12 mouse cellular contexts compared by ENCODE assay signal in the genomic region with DNA sequence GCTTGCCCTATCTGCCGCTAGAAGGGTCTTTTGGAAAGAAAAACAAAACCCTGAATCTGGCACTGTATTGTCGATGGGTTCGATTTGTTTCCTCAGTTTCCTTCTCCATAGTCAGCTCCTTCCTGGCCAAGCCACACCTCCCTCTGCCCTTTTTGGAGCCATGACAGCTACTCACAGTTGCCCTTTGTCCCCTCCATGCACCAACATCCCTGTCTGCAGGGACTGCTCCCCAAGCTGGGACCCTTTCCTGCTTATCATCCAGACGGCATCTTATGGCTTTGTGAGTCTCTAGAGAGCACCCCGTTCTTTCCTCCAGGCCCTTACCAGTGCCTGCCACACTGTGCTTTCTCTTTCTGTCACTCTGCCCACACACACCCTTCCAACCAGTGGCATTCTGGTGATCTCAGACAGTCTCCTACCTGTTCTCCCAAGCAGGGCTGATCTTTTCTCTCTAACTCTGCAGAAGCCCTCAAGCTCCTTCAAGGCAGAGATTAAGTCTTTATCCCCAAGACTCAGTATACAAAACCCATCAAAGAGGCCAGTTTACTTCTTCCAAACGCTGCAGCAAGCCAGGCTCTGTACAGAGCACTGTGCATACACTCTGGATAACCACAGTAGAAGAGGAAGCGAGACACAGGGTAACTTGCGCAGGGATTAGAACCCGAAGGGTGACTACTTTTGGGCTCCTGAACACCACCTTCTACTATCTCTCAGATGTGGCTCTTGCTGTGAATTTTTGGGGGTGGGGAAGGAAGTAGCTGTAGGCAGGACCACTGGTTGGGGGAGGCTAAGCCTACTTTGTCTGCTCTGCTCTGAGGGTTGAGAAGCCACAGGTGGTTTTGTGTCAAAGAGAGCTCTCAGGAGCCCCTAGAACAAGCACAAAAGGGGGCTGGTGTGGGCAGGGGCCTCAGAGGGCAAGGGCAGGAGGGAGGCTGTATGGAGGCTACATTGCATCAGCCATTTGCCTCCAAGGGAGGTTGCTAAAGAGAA. TPM values are rescaled to one million over a fixed set of nuclear protein-coding genes. Genes with fewer than 3 reads are reported as not detected.
DNase-seq lines count a peak whose midpoint lies in the region; ATAC-seq and TF ChIP-seq lines count a peak whose summit lies in the region.
"Had no signal": no experiment of that assay in that cellular context is flagged by ENCODE, and none has a peak within 500 bp of the region (broad histone marks: within the 10 kb centered on the region; RNA-seq: fewer than 3 reads in every experiment).

No protein-coding gene starts in this region.

- peak; percentile 12 for DNase-seq in A20 (ENCODE audit: low read depth, low spot score)
- peak; percentile 38 to 55 for DNase-seq in CD8-positive naive resting alpha-beta T cell, adult 2 months (ENCODE audit: low read depth in 2 of 2, low spot score in 2 of 2)
- peak; percentile 5 for DNase-seq in splenic B cell, adult 2 months (ENCODE audit: low read depth, low spot score)
- DNase-seq in cerebellum, postnatal 25 days, result no peak
- DNase-seq in left cerebral cortex, postnatal 36 days (ENCODE audit: low spot score in 2 of 2), result no peak
- no peak for DNase-seq in midbrain, postnatal 0 days (ENCODE audit: low spot score)
- DNase-seq: cerebellum, postnatal 14 days; lung, adult 2 months had no signal

- no peaks in the 10 kb centered on the region for H3K9me3 ChIP-seq in midbrain, postnatal 0 days (ENCODE audit: low read length)
- H3K9me3 ChIP-seq: heart, embryonic 12.5 days; hindbrain, embryonic 13.5 days; midbrain, embryonic 12.5 days had no signal

- no peak overlapping the region for H3K9ac ChIP-seq in midbrain, postnatal 0 days (replicated peaks; ENCODE audit: low read length, poor library complexity, severe bottlenecking)
- H3K9ac ChIP-seq: heart, embryonic 12.5 days; hindbrain, embryonic 13.5 days; midbrain, embryonic 12.5 days had no signal

- H3K4me3 ChIP-seq in midbrain, postnatal 0 days (ENCODE audit: low read depth, low read length), result no peak overlapping the region
- H3K4me3 ChIP-seq: heart, embryonic 12.5 days; hindbrain, embryonic 13.5 days; midbrain, embryonic 12.5 days had no signal

- no peak overlapping the region for H3K4me2 ChIP-seq in midbrain, postnatal 0 days (ENCODE audit: low read depth, low read length, poor library complexity, severe bottlenecking)
- H3K4me2 ChIP-seq: heart, embryonic 12.5 days; hindbrain, embryonic 13.5 days; midbrain, embryonic 12.5 days had no signal

- 64% methylated on average over 9 of the region's 9 CpGs for WGBS in midbrain, postnatal 0 days

- no peak overlapping the region for H3K27ac ChIP-seq in midbrain, postnatal 0 days (ENCODE audit: low read depth, low read length)
- H3K27ac ChIP-seq: hindbrain, embryonic 13.5 days; midbrain, embryonic 12.5 days had no signal

- no peaks in the 10 kb centered on the region for H3K27me3 ChIP-seq in splenic B cell, adult 2 months (ENCODE audit: control insufficient read depth, insufficient read depth, low read length, poor library complexity, severe bottlenecking)
- H3K27me3 ChIP-seq in midbrain, postnatal 0 days (ENCODE audit: insufficient read depth, low read length), result no peaks in the 10 kb centered on the region
- H3K27me3 ChIP-seq: heart, embryonic 12.5 days; hindbrain, embryonic 13.5 days; midbrain, embryonic 12.5 days had no signal

- peak; percentile 29 to 37; a peak in 1 of 4 replicates for ATAC-seq in hematopoietic stem cell, adult 5-6 weeks (replicated peaks in 1 of 2; ENCODE audit: insufficient read depth in 1 of 2, low FRiP score in 2 of 2, low TSS enrichment in 1 of 2, low read depth in 1 of 2, poor library complexity in 2 of 2, severe bottlenecking in 2 of 2)
- ATAC-seq in midbrain, postnatal 0 days (ENCODE audit: low FRiP score), result no peak

- no peak for TF ChIP-seq CTCF in midbrain, postnatal 0 days (IDR thresholded peaks at IDR 0.05)

- intact Hi-C loops in left cerebral cortex, postnatal 36 days (cut with DNase I), result no loop called here

- H3K4me1 ChIP-seq in midbrain, postnatal 0 days (ENCODE audit: insufficient read depth, low read length), result no peaks in the 10 kb centered on the region

- no peaks in the 10 kb centered on the region for H3K36me3 ChIP-seq in splenic B cell, adult 2 months (ENCODE audit: control insufficient read depth, insufficient read depth, low read length, poor library complexity, severe bottlenecking)
- no peaks in the 10 kb centered on the region for H3K36me3 ChIP-seq in midbrain, postnatal 0 days (ENCODE audit: insufficient read depth, low read length)
- H3K36me3 ChIP-seq: heart, embryonic 12.5 days had no signal

RNA-seq across cellular contexts. Expression of a gene that starts 20.2 kb away (rescaled TPM):
- total RNA-seq in hematopoietic stem cell, adult 5-6 weeks (2017), result 24.6 and 27.2 TPM in 2 replicates
- total RNA-seq in left cerebral cortex, postnatal 36 days (2021), result 10 to 100 TPM; 46.4 to 64.5 TPM
- 48.4 and 61.2 TPM in 2 replicates for total RNA-seq in midbrain, postnatal 0 days (2014; rRNA removed)
- 34.5 and 34.8 TPM in 2 replicates for polyA plus RNA-seq in midbrain, postnatal 0 days (2015; fragmentation: Nextera tagmentation; extraction: Ambion mirVana)

Comparison
In these comparisons a context has a peak if more than half of its experiments do, and no peak if none do; other contexts are left out.
1. DNase-seq: peak in A20 (single experiment), CD8-positive naive resting alpha-beta T cell, adult 2 months (2 of 2) and splenic B cell, adult 2 months (single experiment); none in cerebellum, postnatal 25 days (0 of 2), left cerebral cortex, postnatal 36 days (0 of 2) and midbrain, postnatal 0 days (single experiment).